Mouse (Mus musculus): ENCODE results near the gene Zdhhc15.
"Not testable (repeated sequence)": the region's sequence is repeated elsewhere in the genome, so short reads cannot be mapped to it uniquely, and the experiment has no call there.

GRCm38 (mm10) chrX:104603738-104604430, 67.0 kb downstream of the Zdhhc15 start:
- TF ChIP-seq CTCF (IDR thresholded peaks at IDR 0.05; ENCODE audit: borderline replicate concordance, extremely low read depth, insufficient read depth, insufficient read length); POLR2A (IDR thresholded peaks at IDR 0.05; ENCODE audit: borderline replicate concordance, extremely low read depth, insufficient read depth, insufficient read length, poor library complexity, severe bottlenecking): not testable (repeated sequence)

Measured in brain, embryonic 14.5 days (tissue).